Mouse (Mus musculus) thymus, postnatal 14 days (tissue): ENCODE measurements around the gene Fam122a.

ENCODE experiments used
- DNase-seq: peaks from one replicate; pipeline ENCODE4 v3.0.0; 2021

Gene Fam122a

DNA sequence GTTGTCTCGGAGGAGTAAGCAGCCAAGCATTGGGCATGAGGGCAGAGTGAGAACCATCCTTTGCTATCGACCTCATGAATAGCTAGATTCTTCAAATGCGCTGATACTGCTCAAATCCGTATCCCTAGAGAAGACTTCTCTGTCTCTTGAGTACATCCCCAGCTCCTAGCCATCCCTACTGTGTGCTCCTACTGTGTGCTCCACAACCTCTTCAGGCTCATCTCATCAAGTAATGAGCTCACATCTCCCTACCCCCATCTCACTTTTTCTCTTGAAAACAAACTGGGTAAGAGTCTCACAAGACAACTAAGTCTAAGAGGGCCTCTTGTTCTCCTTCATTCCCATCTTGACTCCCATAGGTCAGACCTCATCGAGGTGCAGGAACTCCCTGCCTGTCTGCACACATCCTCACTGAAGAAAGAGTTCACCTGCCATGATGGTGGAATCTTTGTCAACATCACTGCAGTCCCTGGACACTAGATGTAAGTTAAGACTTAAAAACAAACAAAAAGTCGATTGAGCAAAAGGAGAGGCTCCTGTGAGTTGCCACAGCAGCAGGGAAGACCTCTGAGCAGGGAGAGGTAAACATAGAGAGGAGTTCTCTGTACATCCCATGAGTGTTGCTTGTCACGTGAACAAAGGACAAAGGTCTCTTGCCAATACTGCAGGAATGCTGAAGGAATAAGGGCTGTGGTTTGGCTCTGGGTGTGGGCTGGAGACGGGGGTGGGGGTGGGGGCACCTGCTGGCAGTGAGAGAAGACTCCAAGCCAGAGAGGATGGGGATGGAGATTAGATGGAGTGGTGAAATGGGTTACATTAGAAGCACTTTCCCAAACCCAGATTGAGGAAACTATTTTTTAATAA, 9.5 kb upstream of the Fam122a start:
- no peak for DNase-seq

DNA sequence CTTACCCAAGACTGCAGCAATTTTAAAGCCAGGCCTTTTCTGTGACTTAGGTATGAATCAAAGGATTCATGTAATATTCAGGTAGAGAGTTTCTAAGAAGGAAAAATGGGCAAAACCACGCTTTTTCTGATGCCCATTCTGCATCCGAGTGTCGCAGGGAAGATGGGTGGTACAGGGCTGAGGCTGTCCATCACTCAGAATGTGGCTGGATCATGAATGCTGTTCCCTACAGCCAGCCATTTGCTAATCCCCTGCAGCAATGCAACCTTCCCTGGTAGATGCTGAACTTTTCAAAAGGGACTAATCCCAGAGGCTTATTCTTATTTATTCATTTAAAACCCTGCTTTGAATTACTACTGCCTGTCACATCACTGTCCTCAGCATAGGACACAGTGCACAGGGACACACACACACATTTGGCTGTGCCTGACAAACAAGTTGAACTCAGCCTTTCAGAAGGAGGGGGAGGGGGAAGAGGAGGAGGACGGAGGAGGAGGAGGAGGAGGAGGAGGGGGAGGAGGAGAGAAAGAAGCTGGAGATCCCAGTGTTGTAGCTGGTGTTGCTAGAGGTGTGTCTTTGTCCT, 7.5 kb upstream of the Fam122a start:
- DNase-seq, result no peak

DNA sequence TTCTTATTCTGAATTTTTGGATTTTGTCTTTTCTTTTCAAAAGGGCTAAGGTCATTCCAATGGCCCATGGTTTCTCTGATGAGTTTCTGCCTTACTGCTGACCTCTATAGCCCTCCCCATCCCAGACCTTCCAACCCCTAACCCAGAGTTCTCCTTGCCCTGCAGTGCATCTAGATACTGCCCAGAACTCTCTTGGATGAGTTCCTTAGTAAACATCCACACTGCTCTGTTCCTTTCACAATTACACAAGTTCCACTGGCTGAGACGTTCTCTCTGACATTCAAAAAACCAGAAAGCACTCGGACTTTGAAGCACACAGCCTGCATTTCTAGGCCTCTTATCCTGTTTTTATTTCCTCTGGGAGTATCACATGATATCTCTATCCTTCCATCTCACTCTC, 3.8 kb upstream of the Fam122a start:
- DNase-seq, result no peak

DNA sequence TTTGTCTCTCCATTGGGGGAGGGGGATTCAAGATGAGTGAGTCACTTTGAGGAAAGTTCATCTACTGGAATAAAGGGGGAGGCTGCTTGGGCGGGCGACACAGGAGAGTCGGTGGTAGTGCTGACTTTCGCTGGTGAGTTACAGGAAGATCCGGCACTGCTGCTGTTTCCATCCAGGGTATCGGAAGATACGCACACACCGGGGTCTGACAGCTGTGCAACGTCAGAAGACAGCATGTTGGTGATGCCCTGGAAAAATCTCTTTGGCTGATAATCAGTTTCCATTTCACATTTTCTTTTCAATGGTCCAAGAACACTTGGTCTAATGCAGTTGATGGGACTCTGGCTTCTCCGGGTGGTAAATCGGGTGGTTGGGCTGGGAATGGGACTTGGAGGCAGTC, 695 bp downstream of the Fam122a start:
- peak; percentile 62 for DNase-seq

DNA sequence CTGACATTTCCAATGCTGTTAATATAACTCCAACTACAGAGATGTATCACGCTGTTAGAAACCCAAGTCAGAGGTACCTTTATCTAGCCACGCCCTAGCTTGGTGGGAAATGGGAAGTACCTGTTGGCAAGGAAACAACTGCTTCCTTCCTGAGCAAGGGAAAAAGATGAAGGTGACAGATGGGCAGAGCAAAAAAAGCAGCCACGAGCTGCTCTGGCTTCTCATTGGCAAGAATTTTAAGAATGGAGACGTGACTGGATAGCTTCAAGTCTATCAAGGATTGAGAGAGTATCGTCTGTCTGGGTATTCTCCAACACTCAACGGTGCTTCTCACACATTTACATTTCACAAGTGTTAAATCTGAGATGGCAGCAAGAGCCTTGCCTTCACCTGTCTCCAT, 1.9 kb downstream of the Fam122a start:
- no peak for DNase-seq

DNA sequence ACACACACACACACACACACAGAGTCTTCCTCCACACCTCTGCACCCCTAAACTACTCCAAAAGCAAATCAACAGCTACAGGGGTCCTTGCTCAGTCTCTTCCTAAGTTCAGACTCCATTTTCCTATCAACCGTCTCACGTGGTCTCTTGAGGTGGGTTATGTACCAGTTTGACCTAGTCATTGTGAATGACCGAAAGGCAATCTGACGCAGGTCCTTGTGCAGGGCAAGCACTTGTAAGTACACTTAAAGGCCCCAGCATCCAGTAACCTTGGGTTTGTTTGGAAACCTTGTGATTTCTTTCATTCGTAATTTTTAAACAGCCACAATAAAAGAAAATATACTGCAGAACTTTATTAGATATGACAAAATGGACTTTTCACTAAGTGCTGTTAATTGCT, 4.6 kb downstream of the Fam122a start:
- no peak for DNase-seq

DNA sequence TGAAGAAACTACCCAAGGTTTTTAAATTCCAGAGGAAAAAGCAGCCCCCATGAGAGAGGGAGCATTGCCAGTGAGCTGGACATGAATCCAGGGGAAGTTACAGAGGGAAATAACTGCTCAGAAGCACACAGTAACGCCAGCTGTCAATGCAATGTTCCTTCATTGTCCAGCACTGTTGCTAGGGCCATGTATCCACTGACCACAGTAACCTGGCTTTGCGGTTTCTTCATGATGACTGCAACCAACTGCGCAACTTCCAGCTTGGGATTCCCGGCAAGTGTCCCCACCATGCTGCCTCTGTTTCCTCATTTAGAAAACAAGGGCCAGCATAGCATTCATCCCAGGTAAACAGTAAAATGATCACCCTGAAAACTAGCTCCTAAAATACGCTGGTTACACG, 5.6 kb downstream of the Fam122a start:
- DNase-seq, result no peak

DNA sequence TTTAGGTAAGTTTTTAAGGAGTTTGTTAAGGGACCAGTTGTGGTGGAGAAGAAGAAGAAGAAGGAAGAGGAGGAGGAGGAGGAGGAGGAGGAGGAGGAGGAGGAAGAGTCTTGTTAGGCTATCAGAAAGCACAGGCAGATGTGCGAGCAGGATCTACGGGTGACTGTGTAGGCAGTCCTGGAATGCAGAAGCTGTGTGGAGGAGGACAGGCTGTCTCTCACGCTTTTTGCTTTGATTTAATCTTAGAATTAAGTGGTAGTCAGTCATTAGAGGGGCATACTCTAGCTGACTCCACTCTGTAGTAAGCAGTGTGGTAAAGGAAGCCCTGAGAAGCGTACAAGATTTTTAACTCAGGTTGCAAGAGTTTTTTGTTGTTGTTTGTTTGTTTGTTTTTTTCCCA, 7.9 kb downstream of the Fam122a start:
- DNase-seq, result no peak

DNA sequence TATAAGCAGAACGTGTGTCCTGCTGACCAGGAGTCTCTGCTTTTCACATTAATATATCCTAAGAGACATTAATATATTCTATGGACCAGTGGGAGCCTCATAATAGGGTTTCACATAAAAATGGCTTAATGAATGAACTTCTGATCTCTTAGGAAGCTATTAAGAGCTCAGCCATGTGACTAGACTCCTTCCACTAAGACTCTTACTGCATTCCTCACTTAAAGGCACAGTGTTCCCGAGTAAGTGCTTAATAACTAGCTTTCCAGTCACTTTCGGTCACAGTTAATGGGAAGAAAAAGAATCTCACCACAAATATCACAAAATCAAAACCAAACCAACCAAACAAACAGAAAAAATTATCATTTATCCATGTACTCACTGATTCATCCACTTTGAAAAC, 8.5 kb downstream of the Fam122a start:
- no peak for DNase-seq

DNA sequence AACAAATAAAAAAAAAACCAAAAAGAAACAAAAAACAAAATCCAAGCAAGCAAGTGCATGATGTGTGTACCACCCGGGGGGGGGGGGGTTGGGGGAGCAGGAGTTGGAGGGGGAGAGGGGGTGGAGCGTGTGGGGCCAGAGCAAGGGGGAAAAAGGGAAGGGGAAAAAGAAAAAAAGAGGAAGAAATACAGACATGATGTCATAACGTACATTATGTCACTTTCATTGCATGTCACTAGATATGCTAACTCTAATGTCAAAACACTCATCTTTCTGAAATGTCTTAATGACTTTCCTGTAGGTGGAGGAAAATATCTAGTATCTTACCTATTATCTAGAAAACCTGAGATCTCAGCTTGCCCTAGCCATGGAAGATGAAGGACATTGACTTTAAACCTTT, 14.1 kb downstream of the Fam122a start:
- DNase-seq, result no peak

DNA sequence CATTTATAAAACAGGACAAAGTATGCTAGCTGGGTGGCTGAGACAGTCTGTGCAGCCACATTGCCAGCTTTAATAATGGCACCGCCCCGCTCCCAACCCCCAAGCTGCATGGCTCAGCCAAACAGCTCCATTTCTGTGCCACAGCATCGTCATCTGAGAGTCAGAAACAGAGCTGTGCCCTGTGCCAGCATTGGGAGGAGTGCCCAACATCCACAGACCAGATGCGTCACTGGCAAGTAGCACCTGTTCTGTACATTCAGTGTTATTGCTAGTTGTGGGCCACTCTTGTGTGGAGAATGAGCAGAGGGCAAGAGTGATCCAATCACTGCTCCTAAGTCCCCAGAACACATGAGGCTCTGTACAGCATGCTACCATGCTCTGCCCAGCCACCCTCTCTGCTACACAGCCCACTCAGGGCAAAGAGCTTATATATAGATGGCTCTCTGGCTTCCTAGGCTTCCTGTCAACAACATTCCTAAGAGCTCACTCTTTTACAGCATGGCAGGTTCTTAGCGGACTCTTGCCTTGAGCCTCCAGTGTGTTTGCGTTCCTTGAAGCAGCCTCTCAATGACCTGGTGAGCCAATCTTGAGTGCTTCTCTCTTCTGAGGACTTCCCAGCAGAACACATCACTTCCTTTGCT, 20.4 kb downstream of the Fam122a start:
- no peak for DNase-seq

DNA sequence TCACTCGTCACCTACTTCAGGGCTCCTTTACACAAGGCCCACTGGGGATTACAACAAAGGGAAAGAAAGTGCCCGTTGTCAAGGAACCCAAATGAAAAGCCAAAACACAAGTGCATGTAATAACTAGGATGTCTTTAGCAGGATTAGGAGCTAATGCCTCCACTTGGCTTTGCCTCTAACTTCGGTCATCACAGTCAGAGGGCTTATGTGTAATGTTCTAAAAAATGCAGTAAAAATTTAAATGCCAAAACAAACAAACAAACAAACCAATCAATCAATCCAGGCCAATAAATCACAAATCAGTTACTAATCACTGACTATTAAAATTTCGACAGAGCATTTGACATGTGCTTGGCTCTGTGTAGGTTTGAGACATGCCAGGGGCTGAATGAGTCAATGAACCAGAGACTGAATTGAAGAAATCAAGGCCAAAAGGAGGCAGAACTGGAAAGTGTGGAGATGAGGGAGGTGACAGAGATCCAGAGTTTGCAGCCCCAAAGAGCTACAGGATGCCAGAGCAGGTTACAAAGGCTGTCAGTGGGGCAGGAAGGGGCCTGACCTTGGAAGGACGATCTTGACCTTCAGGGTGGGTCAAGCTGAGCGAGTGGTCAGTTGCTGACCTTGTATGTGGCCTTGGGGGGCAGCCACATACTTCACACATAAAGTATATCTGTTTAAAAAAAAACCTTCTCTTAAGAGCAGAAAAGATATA, 21.8 kb downstream of the Fam122a start:
- no peak for DNase-seq

DNA sequence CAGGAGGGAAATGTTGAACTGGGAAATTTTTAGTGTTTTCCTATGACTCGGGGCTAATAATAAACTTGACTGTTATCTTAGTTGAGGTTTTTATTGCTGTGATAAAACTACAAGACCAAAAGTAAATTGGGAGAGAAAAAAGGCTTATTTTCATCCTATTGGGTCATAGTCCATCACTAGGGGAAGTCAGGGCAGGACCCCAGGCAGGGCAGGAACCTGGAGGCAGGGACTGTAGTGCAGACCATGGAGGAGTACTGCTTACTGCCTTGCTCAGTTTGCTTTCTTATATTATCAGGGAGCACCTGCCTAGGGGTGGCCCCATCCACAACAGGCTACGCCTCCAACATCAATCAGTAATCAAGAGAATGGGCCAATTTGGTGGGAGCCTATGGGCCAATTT, 22.7 kb downstream of the Fam122a start:
- DNase-seq, result no peak

DNA sequence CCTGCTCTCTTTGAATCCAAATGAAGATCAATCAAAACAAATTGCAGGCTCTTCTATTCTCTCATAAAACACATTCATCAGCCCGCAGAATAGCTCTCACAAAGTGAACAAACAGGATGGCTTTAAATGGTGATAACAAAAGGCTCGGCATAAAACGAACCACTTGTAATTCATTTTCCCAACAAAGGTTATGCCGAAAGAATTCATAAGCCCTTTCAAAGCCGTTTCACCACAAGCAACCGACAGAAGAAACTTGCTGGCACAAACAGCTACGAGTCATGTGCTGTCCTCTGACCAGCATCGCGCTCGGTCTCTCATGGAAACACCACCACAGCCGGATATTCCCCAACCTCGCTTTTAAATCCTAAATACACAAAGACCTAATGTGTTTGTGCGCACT, 23.8 kb downstream of the Fam122a start:
- DNase-seq, result no peak

DNA sequence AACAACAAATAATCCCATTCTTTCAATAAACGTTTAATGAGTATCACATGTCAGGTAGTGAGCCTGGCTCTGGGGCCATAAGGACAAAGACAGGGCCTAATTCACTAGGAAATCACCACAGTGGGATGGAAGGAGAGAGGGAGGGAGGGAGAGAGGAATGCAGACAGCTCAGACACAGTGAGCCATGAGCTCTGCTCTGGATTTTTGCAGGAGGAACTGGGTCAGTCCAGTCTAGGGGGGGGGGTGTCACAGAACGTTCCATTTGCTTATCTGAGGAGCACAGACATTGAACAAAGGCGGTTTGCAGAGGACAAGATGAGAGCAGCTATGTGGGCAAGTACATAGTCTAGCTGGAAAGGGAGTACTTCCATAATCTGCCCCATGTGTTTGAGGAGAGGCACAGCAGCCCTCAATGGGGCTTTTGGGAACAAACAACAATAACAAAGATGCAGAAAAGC, 24.7 kb downstream of the Fam122a start:
- DNase-seq, result no peak

DNA sequence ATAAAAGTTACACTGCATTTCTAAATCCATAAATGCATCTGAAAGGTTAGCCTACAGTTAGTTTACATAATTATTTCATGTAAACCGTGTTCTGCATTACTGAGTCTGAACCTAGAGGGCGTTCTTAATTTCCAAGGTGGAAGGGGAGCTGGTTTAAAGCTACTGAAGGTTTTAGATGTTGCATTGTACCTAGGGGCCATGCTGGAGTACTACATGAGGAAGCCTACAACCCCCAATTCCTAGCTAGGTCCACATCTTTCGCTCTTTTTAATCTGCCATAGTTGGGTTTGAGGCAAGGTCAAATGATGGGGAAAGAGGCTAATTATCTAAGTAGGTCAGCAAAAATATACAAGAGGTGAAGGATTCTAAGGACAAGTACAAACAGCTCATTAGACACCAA, 25.5 kb downstream of the Fam122a start:
- no peak for DNase-seq

DNA sequence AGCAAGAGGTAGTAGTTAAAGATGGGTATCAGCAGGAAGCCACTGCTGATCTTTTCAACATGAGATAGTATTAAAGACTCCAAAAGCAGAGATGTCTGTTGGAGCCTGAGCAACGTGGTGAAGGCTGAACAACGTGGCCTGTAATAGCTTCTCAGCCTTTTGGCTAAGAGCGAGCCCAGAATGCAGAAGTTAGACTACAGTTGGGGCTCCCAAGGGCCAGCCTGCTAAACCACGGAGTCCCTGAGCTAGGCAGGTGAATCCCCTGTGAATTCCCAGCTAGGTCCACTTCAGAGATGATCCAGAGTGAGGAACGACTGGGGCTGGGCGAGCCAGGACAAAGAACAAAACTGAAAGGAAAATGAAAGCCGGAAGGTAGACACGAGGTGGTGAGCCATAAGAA, 26.4 kb downstream of the Fam122a start:
- DNase-seq, result no peak

DNA sequence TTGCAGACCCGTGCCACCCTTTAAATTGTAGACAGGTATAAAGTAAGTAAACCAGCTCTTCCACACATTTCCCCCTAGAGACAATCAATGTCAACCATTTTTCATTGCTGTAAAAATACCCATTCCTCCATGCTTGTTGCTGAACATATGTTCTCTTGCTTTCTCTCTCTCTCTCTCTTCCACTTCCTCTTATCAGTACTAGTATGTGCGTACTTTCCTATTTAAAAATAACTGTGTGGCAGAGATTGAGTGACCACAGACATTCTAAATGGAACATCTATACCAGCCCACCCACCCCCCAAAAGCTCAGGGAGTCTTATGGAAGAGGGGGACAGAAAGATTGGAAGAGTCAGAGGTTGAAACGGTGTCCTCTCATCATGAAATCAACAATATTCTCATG, 32.8 kb downstream of the Fam122a start:
- no peak for DNase-seq

DNA sequence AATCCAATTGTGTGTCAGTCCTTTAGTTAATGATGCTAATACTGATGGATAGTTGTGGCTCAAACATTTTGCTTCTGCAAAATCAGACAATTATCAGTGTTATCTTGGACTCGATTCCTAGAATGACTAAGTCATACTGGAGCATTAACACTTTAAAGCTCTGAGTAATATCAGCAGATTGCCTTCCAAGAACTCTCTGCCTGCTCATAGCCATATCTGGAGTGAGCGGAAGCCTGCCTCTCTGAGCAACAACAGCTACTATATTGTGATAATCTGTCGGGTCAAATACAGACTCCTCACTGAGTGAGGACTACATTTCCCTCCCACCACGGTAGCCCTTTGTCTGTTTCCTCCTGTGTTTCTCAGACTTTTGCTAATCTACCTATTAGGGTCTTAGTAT, 37.4 kb downstream of the Fam122a start:
- no peak for DNase-seq

DNA sequence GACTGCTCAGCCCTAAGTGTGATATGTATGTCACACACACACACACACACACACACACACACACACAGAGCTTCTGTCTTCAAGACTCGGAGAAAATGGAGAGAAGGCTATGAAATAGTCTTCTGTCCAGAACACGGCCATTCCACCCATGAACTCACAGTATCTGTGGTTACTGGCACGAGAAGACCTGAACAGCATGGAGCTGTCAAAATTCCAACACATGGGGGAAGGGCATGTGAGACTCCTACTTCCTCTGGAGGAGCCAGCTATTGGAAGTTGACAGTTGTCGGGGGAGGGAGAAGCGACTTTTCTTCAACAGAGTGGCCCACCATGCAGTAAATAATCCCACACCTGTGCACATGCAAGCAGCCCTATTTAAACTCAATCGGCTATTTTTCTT, 42.9 kb downstream of the Fam122a start:
- DNase-seq, result no peak

DNA sequence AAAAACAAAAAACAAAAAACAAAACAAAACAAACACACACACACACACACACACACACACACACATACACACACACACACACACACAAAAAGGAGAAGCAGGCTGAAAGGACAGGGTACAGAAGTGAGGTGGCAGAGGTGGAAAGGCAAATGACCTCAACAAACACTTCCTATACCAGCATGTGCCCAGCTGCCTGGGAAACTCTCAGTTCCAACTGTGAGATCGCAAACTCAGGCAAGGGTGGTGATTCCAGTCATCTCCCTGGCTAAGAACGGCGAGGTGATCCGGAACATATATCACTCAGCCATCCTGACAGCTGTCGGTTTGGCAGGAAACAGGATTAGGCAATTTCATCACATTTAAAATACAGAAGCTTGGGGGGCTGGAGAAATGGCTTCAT, 44.7 kb downstream of the Fam122a start:
- DNase-seq, result no peak

DNA sequence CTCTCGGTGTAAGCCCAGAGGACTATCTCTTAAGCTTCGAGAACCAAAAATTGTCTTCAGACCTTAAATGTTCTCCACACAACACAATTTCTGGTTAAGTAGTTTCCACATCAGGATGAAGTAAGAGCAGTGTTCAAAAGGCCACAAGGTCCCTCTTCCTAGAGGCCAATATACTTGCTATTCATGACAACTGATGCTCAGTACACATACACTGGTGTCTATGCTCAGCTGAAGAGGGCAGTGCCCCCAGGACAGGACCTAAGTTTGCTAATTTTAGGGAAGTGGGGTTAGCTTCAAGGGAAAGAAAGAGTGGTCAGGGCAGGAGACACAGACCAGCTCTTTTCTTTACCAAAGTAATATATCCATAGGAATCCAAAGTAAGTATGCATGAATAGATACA, 45.8 kb downstream of the Fam122a start:
- DNase-seq, result no peak

DNA sequence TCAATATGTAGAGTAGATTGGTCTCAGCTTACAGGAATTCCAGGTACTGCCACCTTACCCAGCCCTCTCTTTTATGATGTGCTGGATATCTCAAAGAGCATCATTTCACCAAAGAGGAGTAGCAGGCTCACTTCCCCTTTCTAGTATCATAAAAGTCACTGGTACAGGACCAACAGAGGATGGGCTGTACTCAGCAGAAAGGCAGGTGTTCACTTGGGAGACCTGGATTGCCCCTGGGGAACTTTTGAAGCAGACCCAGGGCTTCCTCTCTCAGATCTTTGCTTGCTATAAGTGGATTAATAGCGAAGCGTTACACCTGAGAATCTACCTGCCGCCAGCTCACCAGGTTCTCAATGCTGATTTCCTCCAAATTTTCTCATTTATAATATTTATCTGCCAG, 49.1 kb downstream of the Fam122a start:
- no peak for DNase-seq

DNA sequence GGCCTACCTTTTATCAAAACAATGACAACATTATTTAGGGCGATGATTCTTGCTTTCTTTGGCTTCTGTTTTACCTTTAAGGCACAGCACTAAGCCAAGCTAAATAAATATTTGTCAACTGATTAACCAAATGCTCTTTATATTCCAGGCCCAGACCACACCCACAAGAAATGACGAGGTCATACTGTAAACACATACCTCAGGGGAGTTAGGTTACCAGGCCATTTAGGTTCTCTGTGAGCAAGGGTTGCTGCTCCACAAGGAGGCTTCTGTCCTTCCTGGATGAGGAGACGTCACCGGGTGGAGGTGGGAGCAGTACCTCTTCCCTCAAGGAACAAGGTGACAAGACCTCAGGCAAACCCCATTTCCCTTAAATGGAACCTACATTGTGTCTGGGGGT, 49.9 kb downstream of the Fam122a start:
- no peak for DNase-seq
